Mouse (Mus musculus): Measurements from ENCODE around the gene Zfp651. TPM values are rescaled to one million over a fixed set of nuclear protein-coding genes. Genes with fewer than 3 reads are reported as not detected.

Gene Zfp651
- 0.73 TPM for total RNA-seq (2023)

GRCm38 (mm10) chr9:121759091-121760081 lies at the start of gene Zfp651:
Zfp651 (plus strand) TSS chr9:121759330.

DNA sequence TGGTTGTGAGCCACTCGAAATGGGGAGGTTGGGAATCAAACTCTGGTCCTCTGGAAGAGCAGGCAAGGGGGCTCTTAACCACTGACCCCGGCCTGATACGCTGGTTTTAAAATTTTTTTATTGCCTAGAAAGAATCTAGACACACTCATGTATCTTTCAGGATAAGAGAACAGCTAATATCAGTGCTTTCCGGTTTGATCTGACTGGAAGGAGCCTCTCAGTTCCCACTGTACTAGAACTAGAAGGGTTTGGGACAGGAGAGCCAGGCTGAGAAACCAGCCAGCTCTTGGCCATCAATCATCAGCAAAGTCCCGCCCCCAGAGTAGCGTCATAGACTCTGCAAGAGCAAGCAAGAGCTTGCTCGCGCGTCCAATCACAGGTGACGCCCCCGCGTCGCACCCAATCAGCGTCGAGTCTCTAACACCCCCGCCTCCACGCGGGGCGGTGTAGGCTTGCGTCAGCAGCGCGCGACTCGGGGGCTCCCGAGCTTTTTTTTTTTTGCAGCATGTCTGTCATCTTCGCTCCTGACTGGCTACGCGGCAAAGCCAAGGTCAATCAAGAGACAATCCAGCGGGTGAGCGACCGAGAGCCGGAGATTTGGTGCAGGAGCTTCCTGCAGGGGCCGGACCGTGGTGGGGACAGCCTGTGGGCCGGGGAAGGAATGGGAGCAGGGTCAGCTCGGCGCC lies 49.1 kb upstream of the Zfp651 start, which contains the start of gene Ss18l2:
TSS of gene Ss18l2 (plus strand) at position 432 of the 686 bp plus-strand sequence.

DNA sequence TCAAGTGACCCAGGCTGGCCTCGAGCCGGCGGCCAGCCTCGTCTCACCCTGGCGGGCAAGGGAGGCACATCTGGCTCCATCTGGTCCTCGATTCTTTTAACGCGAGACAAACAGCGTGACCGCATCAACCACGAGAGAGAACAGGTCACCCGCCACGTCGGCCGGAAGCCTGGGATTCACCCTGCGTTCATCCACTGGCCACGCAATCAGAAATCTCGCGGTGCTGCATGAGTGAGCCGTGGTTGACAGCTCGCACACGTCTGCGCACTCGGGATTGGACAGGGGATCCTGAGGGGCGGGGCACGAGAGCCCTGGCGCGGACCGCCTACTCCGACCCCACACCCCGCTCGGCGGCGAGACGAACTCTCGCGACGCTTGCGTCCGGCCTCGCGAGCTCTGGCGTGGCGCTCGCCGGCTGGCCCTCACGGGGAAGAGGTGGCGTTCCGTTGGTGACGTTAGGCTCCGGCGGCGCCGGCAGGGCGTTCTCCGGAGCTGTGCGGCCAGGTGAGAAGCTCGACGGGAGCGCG lies 40.3 kb upstream of the Zfp651 start, which contains the start of gene Nktr:
TSS of gene Nktr (plus strand) at position 378 of the 527 bp plus-strand sequence.

DNA sequence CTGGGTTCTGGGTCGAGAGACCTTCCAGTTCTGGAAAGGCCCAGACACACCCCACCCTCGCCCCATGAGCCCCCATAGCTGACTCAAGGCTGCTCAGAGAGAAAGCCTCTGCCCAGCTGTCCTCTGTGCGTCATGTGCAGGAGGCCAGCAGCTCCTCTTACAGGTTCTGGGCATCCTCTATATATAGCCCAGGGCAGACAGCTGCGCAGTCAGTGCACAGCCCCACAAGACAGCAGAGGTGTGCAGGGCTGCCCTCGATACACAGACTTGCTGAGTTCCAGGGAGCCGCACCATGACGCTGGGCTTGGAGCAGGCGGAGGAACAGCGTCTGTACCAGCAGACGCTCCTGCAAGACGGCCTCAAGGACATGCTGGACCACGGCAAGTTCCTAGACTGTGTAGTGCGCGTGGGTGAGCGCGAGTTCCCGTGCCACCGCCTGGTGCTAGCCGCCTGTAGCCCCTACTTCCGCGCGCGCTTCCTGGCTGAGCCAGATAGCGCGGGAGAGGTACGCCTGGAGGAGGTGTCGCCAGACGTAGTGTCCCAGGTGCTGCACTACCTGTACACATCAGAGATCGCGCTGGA lies 18.4 kb downstream of the Zfp651 start, which contains the start of gene Klhl40:
TSS of gene Klhl40 (plus strand) at position 124 of the 582 bp plus-strand sequence.

GRCm38 (mm10) chr9:121791757-121792521 lies 32.8 kb downstream of the Zfp651 start, which contains the start of gene Hhatl:
Hhatl (minus strand) TSS chr9:121792507.

Other genes with a start within 250 kb of the Zfp651 start
- not detected for gene Lyzl4, start 117.2 kb upstream of the Zfp651 start, total RNA-seq (2023)
- 118 TPM for gene Vipr1, start 116.6 kb upstream of the Zfp651 start, total RNA-seq (2023)
- gene Sec22c, start 53.8 kb upstream of the Zfp651 start, total RNA-seq (2023), result 42.4 TPM
- 16.1 TPM for gene Ss18l2, start 49.0 kb upstream of the Zfp651 start, total RNA-seq (2023)
- gene Nktr, start 40.2 kb upstream of the Zfp651 start, total RNA-seq (2023), result 305 TPM
- gene Klhl40, start 18.3 kb downstream of the Zfp651 start, total RNA-seq (2023), result not detected
- not detected for gene Hhatl, start 33.2 kb downstream of the Zfp651 start, total RNA-seq (2023)
- gene Ccdc13, start 80.1 kb downstream of the Zfp651 start, total RNA-seq (2023), result 0.85 TPM
- gene Higd1a, start 99.0 kb downstream of the Zfp651 start, total RNA-seq (2023), result 31.8 TPM
- gene Ackr2, start 139.0 kb downstream of the Zfp651 start, total RNA-seq (2023), result 2.1 TPM
- gene Cyp8b1, start 157.0 kb downstream of the Zfp651 start, total RNA-seq (2023), result not detected
- gene Fam198a, start 191.7 kb downstream of the Zfp651 start, total RNA-seq (2023), result not detected
- gene Pomgnt2, start 237.8 kb downstream of the Zfp651 start, total RNA-seq (2023), result 0.23 TPM